Mouse (Mus musculus) bone marrow, adult 2 months (tissue): ENCODE measurements around the gene Ndp.

ENCODE experiments used
- CTCF ChIP-seq: fragments of 200-500 bp; IDR thresholded peaks from 2 replicates; pipeline ENCODE4 v1.5.1; 2011; ENCODE audit warnings: low read length, control low read depth; ENCODE audit not compliant: control insufficient read depth, insufficient read depth
- POLR2A ChIP-seq: fragments of 200-500 bp; IDR thresholded peaks from 2 replicates; pipeline ENCODE4 v1.6.1; 2011; ENCODE audit warnings: low read depth, mild to moderate bottlenecking, control low read depth, low read length, borderline replicate concordance; ENCODE audit not compliant: control insufficient read depth

DNA sequence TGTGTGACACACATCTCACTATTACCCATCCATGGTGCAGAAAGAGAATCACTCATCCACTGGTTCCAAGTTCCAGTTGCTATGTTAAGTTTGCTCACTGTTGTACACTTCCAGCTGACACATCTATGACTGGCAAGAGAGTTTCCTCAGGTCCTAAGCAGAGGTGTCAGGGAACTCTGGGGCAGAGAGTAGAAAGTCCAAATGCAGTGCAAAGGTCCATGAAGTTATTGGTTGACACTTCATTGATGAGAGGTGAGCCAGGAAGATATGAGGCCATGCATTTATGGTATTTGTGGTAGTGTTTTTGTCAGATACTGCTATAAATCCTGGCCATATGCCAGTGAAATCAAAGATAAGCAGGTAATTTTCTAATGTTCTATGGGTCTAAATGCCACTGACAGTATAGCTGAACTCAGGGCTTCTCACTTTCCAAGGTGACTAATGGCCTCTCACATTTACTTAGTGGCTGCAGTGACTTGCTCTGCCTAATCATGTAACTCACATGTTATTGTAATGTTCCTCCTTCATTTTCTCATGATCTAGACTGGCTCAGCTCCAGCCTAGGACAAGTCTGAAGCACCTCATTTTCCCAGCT lies 75.0 kb downstream of the Ndp start:
- TF ChIP-seq CTCF (no peak), POLR2A (no peak)
